Mouse (Mus musculus) embryonic fibroblast, embryonic 13.5 days (primary cell): ENCODE measurements around the gene A130010J15Rik.

ENCODE experiments used
- CTCF ChIP-seq: IDR thresholded peaks from 2 replicates; pipeline ENCODE4 v1.5.1; 2011; ENCODE audit warnings: mild to moderate bottlenecking, control low read depth, low read length, moderate library complexity, borderline replicate concordance; ENCODE audit not compliant: insufficient read depth
- POLR2A ChIP-seq: IDR thresholded peaks from 2 replicates; pipeline ENCODE4 v1.6.1; 2011; ENCODE audit warnings: low read depth, mild to moderate bottlenecking, control low read depth, low read length, moderate library complexity

GRCm38 (mm10) chr1:193129321-193129720, 38.5 kb upstream of the A130010J15Rik start:
- TF ChIP-seq POLR2A (no peak), CTCF (no peak)
